Mouse (Mus musculus): Measurements from ENCODE around the gene Zfp599. TPM values are rescaled to one million over a fixed set of nuclear protein-coding genes. Genes with fewer than 3 reads are reported as not detected.
"Not testable (repeated sequence)": the region's sequence is repeated elsewhere in the genome, so short reads cannot be mapped to it uniquely, and the experiment has no call there.

Zfp599 gene
- polyA plus RNA-seq (2016; fragmentation: Nextera tagmentation; extraction: Ambion mirVana) = 5.7 and 6.8 TPM in 2 replicates

GRCm38 (mm10) chr9:22259184-22260091, at the start of gene Zfp599:
Zfp599 (minus strand) TSS chr9:22259895.
- 2% methylated on average over 35 of the region's 35 CpGs for WGBS
- Histone ChIP-seq H3K4me1 (peaks cover 7% of the 10 kb centered on the region; the same call in 1 of the 2 replicates), H3K27ac (replicated peaks) (peak within 1 kb of the TSS; percentile 87), H3K4me3 (peak within 1 kb of the TSS; percentile 72), H3K36me3 (peaks cover 40% of the 10 kb centered on the region), H3K27me3 (ENCODE audit: low read depth, poor library complexity, severe bottlenecking) (no peaks in the 10 kb centered on the region), H3K9me3 (replicated peaks) (peaks cover 19% of the 10 kb centered on the region)
- DNase-seq (ENCODE audit: low spot score) = peak; percentile 71

- Histone ChIP-seq H3K27ac (replicated peaks) (peak overlapping the region; percentile 99), H3K4me3 (peak overlapping the region; percentile 96), H3K36me3 (peaks cover 25% of the 10 kb centered on the region), H3K4me1 (peaks cover 10% of the 10 kb centered on the region), H3K9me3 (replicated peaks) (peaks cover 22% of the 10 kb centered on the region)
- DNase-seq (ENCODE audit: low spot score); H3K27me3 ChIP-seq (ENCODE audit: low read depth, poor library complexity, severe bottlenecking): not testable (repeated sequence)
- 19% methylated on average over 9 of the region's 9 CpGs for WGBS
Observed at GRCm38 (mm10) chr9:22307920-22308262, 48.2 kb upstream of the Zfp599 start.

- Histone ChIP-seq H3K27ac (replicated peaks) (peak within 1 kb of the TSS; percentile 99), H3K27me3 (ENCODE audit: low read depth, poor library complexity, severe bottlenecking) (no peaks in the 10 kb centered on the region), H3K4me3 (peak within 1 kb of the TSS; percentile 96), H3K36me3 (peaks cover 30% of the 10 kb centered on the region), H3K9me3 (replicated peaks) (peaks cover 25% of the 10 kb centered on the region), H3K4me1 (peaks cover 10% of the 10 kb centered on the region)
- WGBS = under 1% methylated on average over 56 of the region's 56 CpGs
- peak; percentile 97 for DNase-seq (ENCODE audit: low spot score)
Observed at GRCm38 (mm10) chr9:22307156-22307919, 47.6 kb upstream of the Zfp599 start, which contains the start of gene Zfp810. Zfp810 (minus strand) TSS chr9:22307648.

- Histone ChIP-seq H3K27ac (replicated peaks) (peak overlapping the region; percentile 99), H3K4me1 (peaks cover 10% of the 10 kb centered on the region)
- peak; percentile 21 for DNase-seq (ENCODE audit: low spot score)
Observed at GRCm38 (mm10) chr9:22306726-22307125, 47.0 kb upstream of the Zfp599 start.

GRCm38 (mm10) chr9:22302199-22302598, 42.5 kb upstream of the Zfp599 start:
- Histone ChIP-seq H3K27ac (replicated peaks) (no peak overlapping the region), H3K36me3 (peaks cover 81% of the 10 kb centered on the region), H3K4me1 (peaks cover 10% of the 10 kb centered on the region), H3K9me3 (replicated peaks) (peaks cover 19% of the 10 kb centered on the region), H3K27me3 (ENCODE audit: low read depth, poor library complexity, severe bottlenecking) (no peaks in the 10 kb centered on the region), H3K4me3 (no peak overlapping the region)
- no peak for DNase-seq (ENCODE audit: low spot score)
- WGBS = 100% methylated on average over 1 of the region's 1 CpGs

More at GRCm38 (mm10) chr9:22306726-22307125, 47.0 kb upstream of the Zfp599 start:
- H3K4me3 ChIP-seq = peak overlapping the region; percentile 96
- peaks cover 36% of the 10 kb centered on the region for H3K36me3 ChIP-seq
- H3K9me3 ChIP-seq (replicated peaks) = peaks cover 19% of the 10 kb centered on the region
- no peaks in the 10 kb centered on the region for H3K27me3 ChIP-seq (ENCODE audit: low read depth, poor library complexity, severe bottlenecking)
- 22% methylated on average over 6 of the region's 6 CpGs for WGBS

GRCm38 (mm10) chr9:22278733-22279132, 19.0 kb upstream of the Zfp599 start:
- H3K4me3 ChIP-seq = no peak overlapping the region
- peaks cover 88% of the 10 kb centered on the region for H3K9me3 ChIP-seq (replicated peaks)
- H3K36me3 ChIP-seq = peaks cover 98% of the 10 kb centered on the region
- H3K27me3 ChIP-seq (ENCODE audit: low read depth, poor library complexity, severe bottlenecking) = no peaks in the 10 kb centered on the region
- DNase-seq (ENCODE audit: low spot score) = no peak
- H3K4me1 ChIP-seq = no peaks in the 10 kb centered on the region
- H3K27ac ChIP-seq (replicated peaks) = no peak overlapping the region
- WGBS = 99% methylated on average over 4 of the region's 4 CpGs

GRCm38 (mm10) chr9:22268886-22269285, 9.2 kb upstream of the Zfp599 start:
- no peak for DNase-seq (ENCODE audit: low spot score)
- 97% methylated on average over 1 of the region's 1 CpGs for WGBS

GRCm38 (mm10) chr9:22262611-22263010, 2.9 kb upstream of the Zfp599 start:
- H3K27ac ChIP-seq (replicated peaks) = no peak overlapping the region
- WGBS = 94% methylated on average over 10 of the region's 10 CpGs
- peaks cover 7% of the 10 kb centered on the region; the same call in 1 of the 2 replicates for H3K4me1 ChIP-seq
- peaks cover 8% of the 10 kb centered on the region for H3K36me3 ChIP-seq
- H3K27me3 ChIP-seq (ENCODE audit: low read depth, poor library complexity, severe bottlenecking) = no peaks in the 10 kb centered on the region
- H3K4me3 ChIP-seq = no peak overlapping the region
- DNase-seq (ENCODE audit: low spot score) = no peak
- peaks cover 3% of the 10 kb centered on the region for H3K9me3 ChIP-seq (replicated peaks)

More at GRCm38 (mm10) chr9:22268886-22269285, 9.2 kb upstream of the Zfp599 start:
- Histone ChIP-seq H3K4me3 (no peak overlapping the region), H3K4me1 (no peaks in the 10 kb centered on the region), H3K36me3 (peaks cover 10% of the 10 kb centered on the region), H3K27ac (replicated peaks) (no peak overlapping the region), H3K9me3 (replicated peaks) (peaks cover 29% of the 10 kb centered on the region), H3K27me3 (ENCODE audit: low read depth, poor library complexity, severe bottlenecking) (no peaks in the 10 kb centered on the region)

GRCm38 (mm10) chr9:22261594-22261993, 1.9 kb upstream of the Zfp599 start:
- no peak overlapping the region for H3K4me3 ChIP-seq
- H3K4me1 ChIP-seq = peaks cover 7% of the 10 kb centered on the region; the same call in 1 of the 2 replicates
- WGBS = 92% methylated on average over 1 of the region's 1 CpGs
- no peak for DNase-seq (ENCODE audit: low spot score)
- H3K27ac ChIP-seq (replicated peaks) = no peak overlapping the region
- peaks cover 19% of the 10 kb centered on the region for H3K36me3 ChIP-seq
- H3K27me3 ChIP-seq (ENCODE audit: low read depth, poor library complexity, severe bottlenecking) = no peaks in the 10 kb centered on the region
- H3K9me3 ChIP-seq (replicated peaks) = no peaks in the 10 kb centered on the region; the same call in 1 of the 2 replicates

- DNase-seq (ENCODE audit: low spot score) = no peak
- peak overlapping the region; percentile 72 for H3K4me3 ChIP-seq
- peaks cover 14% of the 10 kb centered on the region for H3K9me3 ChIP-seq (replicated peaks)
- H3K36me3 ChIP-seq = peaks cover 34% of the 10 kb centered on the region
- H3K27me3 ChIP-seq (ENCODE audit: low read depth, poor library complexity, severe bottlenecking) = no peaks in the 10 kb centered on the region
- H3K4me1 ChIP-seq = peaks cover 7% of the 10 kb centered on the region; the same call in 1 of the 2 replicates
- WGBS = 29% methylated on average over 3 of the region's 3 CpGs
- no peak overlapping the region for H3K27ac ChIP-seq (replicated peaks)
Observed at GRCm38 (mm10) chr9:22260092-22260422, 362 bp upstream of the Zfp599 start.

GRCm38 (mm10) chr9:22258784-22259183, 911 bp downstream of the Zfp599 start:
- Histone ChIP-seq H3K27me3 (ENCODE audit: low read depth, poor library complexity, severe bottlenecking) (no peaks in the 10 kb centered on the region), H3K4me1 (peaks cover 7% of the 10 kb centered on the region; the same call in 1 of the 2 replicates), H3K27ac (replicated peaks) (peak overlapping the region; percentile 87; the same call in 1 of the 2 replicates), H3K4me3 (peak overlapping the region; percentile 72), H3K9me3 (replicated peaks) (peaks cover 24% of the 10 kb centered on the region), H3K36me3 (peaks cover 47% of the 10 kb centered on the region)
- 82% methylated on average over 8 of the region's 8 CpGs for WGBS
- DNase-seq (ENCODE audit: low spot score) = no peak

GRCm38 (mm10) chr9:22256579-22256978, 3.1 kb downstream of the Zfp599 start:
- Histone ChIP-seq H3K27ac (replicated peaks) (no peak overlapping the region), H3K4me3 (no peak overlapping the region), H3K4me1 (peaks cover 7% of the 10 kb centered on the region; the same call in 1 of the 2 replicates), H3K9me3 (replicated peaks) (peaks cover 37% of the 10 kb centered on the region), H3K36me3 (peaks cover 69% of the 10 kb centered on the region), H3K27me3 (ENCODE audit: low read depth, poor library complexity, severe bottlenecking) (no peaks in the 10 kb centered on the region)
- DNase-seq (ENCODE audit: low spot score) = no peak
- WGBS = 99% methylated on average over 4 of the region's 4 CpGs
